Mouse (Mus musculus) forebrain, embryonic 11.5 days (tissue): ENCODE measurements around the gene Pnpla8. TPM values are rescaled to one million over a fixed set of nuclear protein-coding genes. Genes with fewer than 3 reads are reported as not detected.

Experiments
- ATAC-seq: fragments of 200-750 bp; cut with Nextera tagmentation; replicated peaks from 2 replicates; pipeline ENCODE4 v1.8.0; 2017; ENCODE audit warnings: moderate TSS enrichment; ENCODE audit not compliant: low FRiP score
- DNase-seq: peaks from one replicate; pipeline ENCODE4 v3.0.0-alpha.2; 2017; ENCODE audit warnings: low spot score
- H3K27ac ChIP-seq: fragments of 300-500 bp; sonication (generic); 2 replicates; pipeline ENCODE4 v1.5.1; 2014; ENCODE audit warnings: low read depth, low read length
- H3K27me3 ChIP-seq: fragments of 300-500 bp; sonication (generic); 2 replicates; pipeline ENCODE4 v1.6.1; 2014; ENCODE audit warnings: mild to moderate bottlenecking, low read length, mixed read lengths; ENCODE audit not compliant: control insufficient read depth, insufficient read depth
- H3K36me3 ChIP-seq: fragments of 300-500 bp; sonication (generic); 2 replicates; pipeline ENCODE4 v1.6.1; 2014; ENCODE audit warnings: mild to moderate bottlenecking, low read length, moderate library complexity, mixed read lengths; ENCODE audit not compliant: control insufficient read depth, insufficient read depth
- H3K4me1 ChIP-seq: fragments of 300-500 bp; sonication (generic); replicated peaks from 2 replicates; pipeline ENCODE4 v1.6.1; 2014; ENCODE audit warnings: low read length, mixed read lengths; ENCODE audit not compliant: control insufficient read depth, insufficient read depth
- H3K4me2 ChIP-seq: fragments of 300-500 bp; sonication (generic); 2 replicates; pipeline ENCODE4 v1.6.1; 2014; ENCODE audit warnings: low read depth, mild to moderate bottlenecking, low read length, moderate library complexity, mixed read lengths; ENCODE audit not compliant: severe bottlenecking
- H3K4me3 ChIP-seq: fragments of 300-500 bp; sonication (generic); 2 replicates; pipeline ENCODE4 v1.5.1; 2014; ENCODE audit warnings: low read depth, low read length
- H3K9ac ChIP-seq: fragments of 300-500 bp; sonication (generic); 2 replicates; pipeline ENCODE4 v1.6.1; 2014; ENCODE audit warnings: low read length
- H3K9me3 ChIP-seq: fragments of 300-500 bp; sonication (generic); 2 replicates; pipeline ENCODE4 v1.6.1; 2016; ENCODE audit warnings: low read length, mixed read lengths; ENCODE audit not compliant: control insufficient read depth
- WGBS: fragments of 180-500 bp; shearing (Covaris S2); extraction: QIAGEN DNeasy Blood & Tissue Kit; methylation state at CpG from one replicate; pipeline ENCODE4 v1.1.7; 2014; 5-methylcytosine and 5-hydroxymethylcytosine counted together
- polyA plus RNA-seq: library from polyadenylated mRNA; unstranded; fragments of >200 nt; fragmentation: Nextera tagmentation; extraction: Ambion mirVana; gene quantifications from 2 replicates; pipeline ENCODE4 v1.2.1, GENCODE M21; 2014

The Pnpla8 gene
- polyA plus RNA-seq, 1 experiment from 2014 or later: 82.3 TPM

- no peak overlapping the region for H3K27ac ChIP-seq
- no peaks in the 10 kb centered on the region for H3K27me3 ChIP-seq
- DNase-seq (no peak), ATAC-seq (no peak)
- no peaks in the 10 kb centered on the region for H3K9me3 ChIP-seq
- H3K4me2 ChIP-seq: no peak overlapping the region
- WGBS: 94% methylated on average over 3 of the region's 3 CpGs
- H3K9ac ChIP-seq: no peak overlapping the region
- no peaks in the 10 kb centered on the region for H3K4me1 ChIP-seq
- no peaks in the 10 kb centered on the region for H3K36me3 ChIP-seq
- no peak overlapping the region for H3K4me3 ChIP-seq
These were observed 9.6 kb upstream of the Pnpla8 start for GRCm38 (mm10) chr12:44211555-44211954.

- Histone ChIP-seq H3K4me3 (peak overlapping the region; percentile 61), H3K4me1 (no peaks in the 10 kb centered on the region), H3K9me3 (no peaks in the 10 kb centered on the region), H3K4me2 (peak overlapping the region; percentile 74), H3K36me3 (no peaks in the 10 kb centered on the region), H3K9ac (peak overlapping the region; percentile 70), H3K27me3 (no peaks in the 10 kb centered on the region), H3K27ac (no peak overlapping the region)
- ATAC-seq (peak; percentile 58; the same call in 1 of the 2 replicates), DNase-seq (peak; percentile 65)
- WGBS: 2% methylated on average over 86 of the region's 89 CpGs
These were observed 634 bp downstream of the Pnpla8 start for GRCm38 (mm10) chr12:44221651-44222356.

- Histone ChIP-seq H3K9me3 (no peaks in the 10 kb centered on the region), H3K4me1 (no peaks in the 10 kb centered on the region), H3K4me3 (no peak overlapping the region), H3K27me3 (no peaks in the 10 kb centered on the region), H3K9ac (no peak overlapping the region), H3K27ac (no peak overlapping the region), H3K4me2 (no peak overlapping the region), H3K36me3 (no peaks in the 10 kb centered on the region)
- 71% methylated on average over 3 of the region's 3 CpGs for WGBS
- no peak for DNase-seq
- ATAC-seq: no peak
These were observed 1.9 kb downstream of the Pnpla8 start for GRCm38 (mm10) chr12:44223044-44223443.

GRCm38 (mm10) chr12:44224650-44225049 lies 3.5 kb downstream of the Pnpla8 start:
- no peak for ATAC-seq

GRCm38 (mm10) chr12:44241090-44241489 lies 19.9 kb downstream of the Pnpla8 start:
- no peaks in the 10 kb centered on the region for H3K27me3 ChIP-seq
- H3K36me3 ChIP-seq: no peaks in the 10 kb centered on the region
- no peak for ATAC-seq
- no peaks in the 10 kb centered on the region for H3K9me3 ChIP-seq
- no peak overlapping the region for H3K9ac ChIP-seq
- 76% methylated on average over 7 of the region's 7 CpGs for WGBS
- no peak for DNase-seq
- H3K27ac ChIP-seq: no peak overlapping the region
- H3K4me1 ChIP-seq: no peaks in the 10 kb centered on the region
- no peak overlapping the region for H3K4me2 ChIP-seq
- H3K4me3 ChIP-seq: no peak overlapping the region

More at GRCm38 (mm10) chr12:44224650-44225049, 3.5 kb downstream of the Pnpla8 start:
- no peaks in the 10 kb centered on the region for H3K4me1 ChIP-seq
- DNase-seq: no peak
- H3K36me3 ChIP-seq: no peaks in the 10 kb centered on the region
- H3K27me3 ChIP-seq: no peaks in the 10 kb centered on the region
- no peak overlapping the region for H3K4me3 ChIP-seq
- no peak overlapping the region for H3K9ac ChIP-seq
- H3K27ac ChIP-seq: no peak overlapping the region
- 81% methylated on average over 3 of the region's 3 CpGs for WGBS
- H3K9me3 ChIP-seq: no peaks in the 10 kb centered on the region
- no peak overlapping the region for H3K4me2 ChIP-seq

GRCm38 (mm10) chr12:44242407-44242806 lies 21.2 kb downstream of the Pnpla8 start:
- H3K9me3 ChIP-seq: no peaks in the 10 kb centered on the region
- no peaks in the 10 kb centered on the region for H3K4me1 ChIP-seq
- 87% methylated on average over 4 of the region's 4 CpGs for WGBS
- H3K9ac ChIP-seq: no peak overlapping the region
- no peaks in the 10 kb centered on the region for H3K27me3 ChIP-seq
- H3K4me3 ChIP-seq: no peak overlapping the region
- DNase-seq (no peak), ATAC-seq (no peak)
- no peak overlapping the region for H3K27ac ChIP-seq
- no peak overlapping the region for H3K4me2 ChIP-seq
- H3K36me3 ChIP-seq: no peaks in the 10 kb centered on the region

GRCm38 (mm10) chr12:44245739-44246138 lies 24.6 kb downstream of the Pnpla8 start:
- Histone ChIP-seq H3K27me3 (no peaks in the 10 kb centered on the region), H3K4me2 (no peak overlapping the region), H3K9me3 (no peaks in the 10 kb centered on the region), H3K27ac (no peak overlapping the region), H3K4me1 (no peaks in the 10 kb centered on the region), H3K4me3 (no peak overlapping the region), H3K36me3 (no peaks in the 10 kb centered on the region), H3K9ac (no peak overlapping the region)
- ATAC-seq (no peak), DNase-seq (no peak)
- WGBS: 91% methylated on average over 3 of the region's 3 CpGs

GRCm38 (mm10) chr12:44248309-44248977 lies 27.3 kb downstream of the Pnpla8 start:
- DNase-seq (no peak), ATAC-seq (no peak)
- no peaks in the 10 kb centered on the region for H3K9me3 ChIP-seq
- no peaks in the 10 kb centered on the region for H3K27me3 ChIP-seq
- H3K4me3 ChIP-seq: no peak overlapping the region
- H3K27ac ChIP-seq: no peak overlapping the region
- no peaks in the 10 kb centered on the region for H3K36me3 ChIP-seq
- no peak overlapping the region for H3K4me2 ChIP-seq
- no peak overlapping the region for H3K9ac ChIP-seq
- WGBS: 80% methylated on average over 9 of the region's 9 CpGs
- H3K4me1 ChIP-seq: no peaks in the 10 kb centered on the region

- Histone ChIP-seq H3K4me1 (no peaks in the 10 kb centered on the region), H3K4me2 (no peak overlapping the region), H3K9ac (no peak overlapping the region), H3K27ac (no peak overlapping the region), H3K4me3 (no peak overlapping the region), H3K36me3 (no peaks in the 10 kb centered on the region), H3K27me3 (no peaks in the 10 kb centered on the region), H3K9me3 (no peaks in the 10 kb centered on the region)
- DNase-seq (no peak), ATAC-seq (no peak)
These were observed 41.4 kb downstream of the Pnpla8 start for GRCm38 (mm10) chr12:44262612-44263011.
